Mouse (Mus musculus) bone marrow macrophage, adult 2 months (primary cell): ENCODE measurements around the gene Lypd6.

Source experiments
- CTCF ChIP-seq: IDR thresholded peaks from 2 replicates; pipeline ENCODE4 v1.5.1; 2012; ENCODE audit warnings: low read depth, mild to moderate bottlenecking, low read length, moderate library complexity
- POLR2A ChIP-seq: IDR thresholded peaks from 2 replicates; pipeline ENCODE4 v1.6.1; 2012; ENCODE audit warnings: mild to moderate bottlenecking, low read depth, low read length, borderline replicate concordance

DNA sequence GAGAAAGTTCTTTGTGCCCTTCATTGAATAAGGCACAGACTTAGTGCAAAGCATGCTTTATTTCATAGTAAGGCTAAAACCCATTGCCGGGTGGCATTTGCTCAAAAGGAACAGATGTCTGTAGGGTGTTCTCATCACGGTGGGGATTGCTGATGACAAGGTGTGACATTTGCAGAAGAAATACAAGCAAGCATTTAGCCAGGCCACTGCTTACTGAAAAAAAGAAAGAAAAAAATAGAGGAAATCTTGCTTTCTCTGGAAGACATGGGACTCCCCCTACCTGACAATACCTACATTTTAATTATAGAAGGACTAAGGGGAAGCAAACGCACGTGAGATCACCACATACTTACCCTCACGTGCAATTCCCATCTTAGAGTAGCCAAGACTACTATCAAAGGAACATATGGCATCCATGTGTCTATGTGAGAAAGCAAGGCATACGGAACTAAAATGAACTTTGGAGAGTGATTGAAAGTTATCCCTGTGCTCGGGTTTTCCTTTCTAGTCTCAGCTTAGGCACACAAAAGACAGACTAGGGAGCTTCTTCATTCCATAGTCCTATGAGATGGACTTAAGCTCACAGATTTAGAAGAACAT is 21.3 kb upstream of the Lypd6 start:
- TF ChIP-seq POLR2A (no peak), CTCF (no peak)
